Mouse (Mus musculus): ENCODE measurements around the gene Stmn1.

The Stmn1 gene

DNA sequence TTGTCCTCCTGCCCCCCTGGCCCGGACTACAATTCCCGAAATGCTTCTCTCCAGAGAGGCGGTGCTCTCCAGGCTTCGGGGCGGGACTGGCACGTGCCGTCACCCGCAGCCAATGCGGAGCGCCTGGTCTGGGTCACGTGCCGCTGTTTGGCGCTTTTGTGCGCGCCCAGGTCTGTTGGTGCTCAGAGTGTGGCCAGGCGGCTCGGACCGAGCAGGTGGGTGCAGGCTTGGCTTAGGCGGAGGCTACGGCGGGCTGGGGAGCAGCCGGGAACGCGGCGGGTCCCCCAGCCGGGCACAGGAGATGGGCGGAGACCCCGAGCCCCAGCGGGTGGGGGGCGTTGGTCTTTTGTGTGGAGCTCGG is at the start of gene Stmn1:
Gene Stmn1 (plus strand): TSS at position 106 of the 361 bp plus-strand sequence.
- DNase-seq, result peak; percentile 90 to 91

DNA sequence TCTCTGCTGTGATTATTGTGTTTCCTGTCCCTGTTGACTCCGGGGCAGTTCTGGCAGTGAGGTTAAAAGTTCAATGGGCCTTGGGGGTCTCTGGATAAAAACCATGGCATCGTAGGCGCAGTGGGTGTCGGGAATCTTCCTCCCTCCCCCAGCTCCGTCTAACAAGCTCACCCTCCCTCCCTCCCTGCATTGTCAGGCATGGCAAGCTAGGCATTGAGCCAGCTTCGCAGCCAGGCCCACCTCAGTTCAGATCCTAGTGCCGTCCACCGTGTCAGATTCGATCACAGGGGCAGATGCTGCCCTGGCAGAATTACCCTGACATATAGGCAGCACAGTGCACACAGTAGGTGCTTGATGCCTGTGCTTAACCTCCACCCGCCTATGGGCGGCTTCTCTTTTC is 46.1 kb upstream of the Stmn1 start:
- no peak for DNase-seq

DNA sequence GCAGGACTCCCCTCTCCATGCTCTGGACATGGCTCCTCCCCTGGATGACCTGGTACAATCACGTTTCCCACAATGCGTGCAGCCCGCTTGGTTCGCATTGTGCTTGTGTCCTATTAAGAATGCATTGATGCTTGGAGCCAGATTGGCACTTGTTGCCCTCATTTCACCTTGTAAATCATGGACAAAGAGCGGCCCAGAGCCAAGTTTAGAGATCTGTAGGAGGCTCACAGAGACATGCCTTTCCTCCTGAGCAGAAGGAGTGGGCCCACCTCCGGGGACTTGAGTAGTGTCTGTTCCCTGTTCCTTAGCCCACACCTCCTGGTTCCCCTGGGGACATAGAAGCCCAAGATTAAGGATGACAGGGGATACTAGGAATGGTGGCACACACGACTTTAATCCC is 44.2 kb upstream of the Stmn1 start:
- no peak for DNase-seq

DNA sequence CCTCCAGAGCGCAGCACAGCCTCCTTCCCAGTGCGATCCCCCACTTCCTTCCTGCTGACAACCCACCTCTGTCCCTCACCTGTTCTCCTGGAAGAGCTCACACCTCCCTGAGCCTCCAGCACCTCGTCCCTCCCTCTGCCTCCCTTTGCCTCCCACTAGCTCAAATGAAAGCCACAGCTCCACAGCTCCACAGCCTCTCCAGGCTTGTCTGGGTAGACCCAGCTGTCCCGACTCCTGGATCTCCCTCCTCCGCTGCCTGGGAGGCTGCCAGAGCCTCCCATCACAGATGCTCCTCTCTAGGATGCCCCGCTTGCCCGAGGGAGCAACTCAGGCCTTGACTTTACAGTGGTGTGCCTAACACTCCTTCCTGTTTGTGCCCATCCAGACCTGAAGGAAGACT is 43.0 kb upstream of the Stmn1 start:
- DNase-seq, result no peak

DNA sequence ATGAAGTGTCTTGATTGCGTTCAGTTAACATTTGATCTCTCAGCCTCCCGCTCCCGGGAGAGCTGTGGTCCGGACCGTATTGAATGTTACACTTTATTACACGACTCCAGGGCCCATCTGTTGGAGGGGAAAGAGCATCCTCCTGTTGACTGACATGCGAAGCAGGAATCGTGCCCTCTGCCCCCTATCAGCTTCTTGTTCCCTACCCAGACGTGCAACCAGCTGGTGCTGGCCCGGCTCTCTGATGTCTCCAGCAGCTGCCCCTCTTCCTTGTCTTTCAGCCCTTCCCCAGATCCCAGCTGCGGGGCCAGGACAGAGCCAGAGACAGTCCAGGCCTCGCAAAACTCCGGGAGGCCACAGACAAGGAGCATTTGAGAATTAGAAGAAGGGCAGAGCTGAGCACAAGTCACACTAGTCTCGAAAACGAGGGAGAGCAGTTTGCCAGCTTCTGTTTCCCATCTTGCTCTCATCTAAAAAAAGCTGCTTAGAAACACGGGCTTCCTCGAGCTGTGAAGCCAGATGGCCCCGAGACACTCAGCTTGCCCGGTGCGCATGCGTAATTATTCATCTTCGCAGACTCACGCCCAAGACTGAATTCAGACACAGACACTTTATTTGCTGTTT is 37.6 kb upstream of the Stmn1 start:
- DNase-seq, result no peak

DNA sequence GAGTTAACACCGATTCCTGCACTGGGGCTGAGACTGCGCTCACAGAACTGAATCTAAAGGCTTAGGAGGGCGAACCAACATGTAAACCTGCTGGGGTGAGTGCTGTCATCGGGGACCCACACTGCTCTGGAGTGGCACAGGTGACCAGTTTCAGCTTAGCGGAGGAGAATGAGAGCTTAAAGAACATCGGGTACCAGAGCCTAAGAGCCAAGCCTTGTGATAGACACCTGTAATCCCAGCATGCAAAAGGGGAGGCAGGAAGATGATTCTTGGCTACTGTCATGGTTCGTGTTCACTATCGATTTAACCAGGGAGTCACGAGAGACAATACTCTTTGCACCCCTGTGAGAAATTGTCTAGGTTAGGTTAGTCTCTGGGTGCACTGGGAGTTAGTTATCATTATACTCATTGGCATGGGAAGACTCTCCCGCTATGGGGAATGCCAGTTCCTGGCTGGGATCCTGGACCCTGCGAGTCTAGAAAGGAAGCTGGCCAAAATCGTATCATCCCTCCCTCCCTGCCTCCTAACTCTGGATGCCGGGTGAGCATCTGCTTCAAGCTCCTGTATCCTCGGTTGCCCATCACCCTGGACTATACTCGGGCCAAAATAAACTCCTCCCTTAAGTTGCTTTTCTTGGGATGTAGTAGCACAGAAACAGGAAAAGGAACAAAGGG is 35.3 kb upstream of the Stmn1 start:
- no peak for DNase-seq

DNA sequence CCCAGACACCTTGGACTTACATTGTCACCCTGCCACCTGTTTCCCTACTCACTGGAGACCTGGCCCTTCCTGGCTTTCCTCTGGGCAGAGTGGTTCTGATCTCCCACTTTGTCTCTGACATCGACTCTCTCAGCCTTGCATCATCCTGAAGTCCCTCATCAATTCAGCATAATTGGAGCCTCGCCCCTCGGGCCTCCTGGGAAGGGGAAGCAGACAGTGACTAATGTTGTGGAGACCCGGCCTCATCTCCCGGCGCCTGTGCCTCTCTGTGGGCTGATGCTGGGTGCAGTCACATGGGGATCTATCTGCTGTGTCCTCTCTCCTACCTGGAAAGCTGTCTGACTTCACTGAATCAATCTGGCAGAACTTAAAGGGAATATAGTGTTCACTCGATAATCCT is 31.9 kb upstream of the Stmn1 start:
- no peak for DNase-seq

DNA sequence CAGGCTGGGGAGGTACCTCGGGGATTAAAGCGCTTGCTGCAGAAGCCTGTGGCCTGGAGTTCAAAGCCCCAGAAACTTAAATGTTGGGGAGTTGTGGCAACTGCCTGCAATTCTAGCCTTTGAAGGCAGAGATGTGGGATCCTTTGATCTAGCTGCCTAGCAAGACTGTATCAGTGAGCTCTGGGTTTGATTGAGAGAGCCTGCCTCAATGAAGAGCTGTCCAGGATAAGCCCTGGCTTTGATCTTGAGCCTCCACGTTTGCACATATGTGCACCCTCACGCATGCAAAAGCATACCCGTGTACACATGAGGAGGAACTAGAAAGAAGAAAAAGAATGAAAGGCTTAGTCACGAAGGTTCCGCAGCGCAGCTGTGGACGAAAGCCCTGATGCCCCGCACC is 31.5 kb upstream of the Stmn1 start:
- no peak for DNase-seq

DNA sequence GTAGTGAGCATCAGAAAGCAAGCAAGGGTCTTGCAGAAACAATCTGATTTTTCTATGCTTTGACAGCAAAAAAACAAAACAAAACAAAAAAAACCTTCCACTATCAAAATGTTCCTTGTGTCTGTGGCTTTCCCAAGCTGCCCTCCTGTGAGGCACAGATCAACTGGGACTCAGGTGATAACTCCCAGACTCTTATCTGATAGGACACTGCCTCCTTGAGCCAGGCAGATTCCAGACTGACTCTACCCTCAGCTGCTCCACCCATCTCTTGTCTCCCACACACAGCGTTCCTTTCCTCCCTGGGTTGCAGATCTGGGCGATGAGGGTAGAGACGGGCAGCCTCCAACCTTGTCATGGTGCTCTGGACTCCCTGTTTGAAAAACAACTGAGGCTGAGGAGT is 29.0 kb upstream of the Stmn1 start:
- DNase-seq, result no peak

DNA sequence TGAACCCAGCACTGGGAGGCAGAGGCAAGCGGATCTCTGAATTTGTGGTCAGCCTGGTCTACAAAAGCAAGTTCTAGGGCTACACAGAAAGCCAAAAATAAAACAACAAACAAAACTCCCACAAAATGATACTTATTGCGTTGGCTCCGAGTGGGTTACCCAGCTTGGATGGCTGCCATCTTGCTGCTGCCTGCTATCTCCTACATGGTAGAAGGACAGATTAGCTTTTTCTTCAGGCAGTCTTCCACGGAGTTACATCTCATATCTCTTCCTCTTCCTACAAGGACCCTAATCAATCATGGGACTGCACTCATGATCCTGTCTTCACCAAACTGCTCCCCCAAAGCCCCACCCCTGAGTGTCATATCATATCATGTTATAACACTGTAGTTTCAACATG is 28.2 kb upstream of the Stmn1 start:
- DNase-seq, result no peak

DNA sequence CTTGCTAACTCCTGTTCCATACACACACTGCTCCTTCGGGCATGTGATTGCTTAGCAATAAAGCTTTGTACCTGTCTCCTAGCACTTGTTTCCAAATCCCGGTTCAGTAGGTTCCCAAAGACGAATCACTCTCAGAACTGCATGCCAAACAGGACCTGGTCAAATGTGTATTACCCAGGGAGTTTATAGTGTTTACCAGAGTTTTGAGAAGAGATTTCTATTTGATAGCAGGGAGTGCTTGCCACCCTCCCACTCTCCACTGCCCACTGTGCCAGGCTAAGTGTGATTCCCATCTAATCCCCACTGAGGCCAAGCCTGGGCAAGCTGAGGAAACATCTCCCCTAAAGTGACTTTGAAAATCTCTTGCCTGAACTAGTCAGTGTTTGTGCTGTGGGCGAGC is 25.9 kb upstream of the Stmn1 start:
- DNase-seq, result no peak

DNA sequence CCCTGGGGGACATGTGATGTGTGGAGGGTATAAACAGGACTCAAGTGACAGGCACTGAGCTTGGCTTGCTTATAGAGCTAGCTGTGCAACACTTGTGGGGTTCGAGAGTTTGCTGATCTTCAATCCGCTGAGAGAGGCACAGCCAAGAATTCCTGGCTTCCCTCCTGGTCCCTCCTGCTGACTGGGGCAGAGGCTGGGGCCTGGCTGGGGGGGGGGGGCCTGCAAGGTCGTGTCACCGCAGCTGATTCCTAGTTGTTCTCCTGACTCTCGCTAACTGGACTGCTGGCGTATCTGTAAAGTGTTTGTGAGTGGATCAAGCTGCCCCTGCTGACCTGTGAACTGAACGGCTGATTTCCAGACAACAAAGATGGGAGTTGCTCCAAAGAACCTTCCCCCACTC is 24.5 kb upstream of the Stmn1 start:
- DNase-seq, result no peak

DNA sequence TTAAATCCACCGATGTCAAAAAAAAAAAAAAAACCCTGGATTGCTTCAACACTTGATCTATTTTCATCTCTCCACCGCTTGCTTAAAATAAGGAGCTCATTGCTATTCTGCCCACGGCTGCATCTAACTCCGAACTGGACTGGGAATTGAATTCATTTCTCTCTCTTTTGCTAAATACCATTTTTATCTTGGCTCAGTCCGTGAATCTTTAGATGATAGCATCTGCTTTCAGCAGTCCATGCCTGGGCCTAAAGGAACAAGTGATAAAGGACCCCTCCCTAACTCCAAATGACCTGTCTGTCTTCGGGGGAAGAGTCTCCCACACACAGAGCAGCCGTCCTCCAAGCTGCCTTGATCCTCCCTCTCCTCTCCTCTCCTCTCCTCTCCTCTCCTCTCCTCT is 23.2 kb upstream of the Stmn1 start:
- no peak for DNase-seq

DNA sequence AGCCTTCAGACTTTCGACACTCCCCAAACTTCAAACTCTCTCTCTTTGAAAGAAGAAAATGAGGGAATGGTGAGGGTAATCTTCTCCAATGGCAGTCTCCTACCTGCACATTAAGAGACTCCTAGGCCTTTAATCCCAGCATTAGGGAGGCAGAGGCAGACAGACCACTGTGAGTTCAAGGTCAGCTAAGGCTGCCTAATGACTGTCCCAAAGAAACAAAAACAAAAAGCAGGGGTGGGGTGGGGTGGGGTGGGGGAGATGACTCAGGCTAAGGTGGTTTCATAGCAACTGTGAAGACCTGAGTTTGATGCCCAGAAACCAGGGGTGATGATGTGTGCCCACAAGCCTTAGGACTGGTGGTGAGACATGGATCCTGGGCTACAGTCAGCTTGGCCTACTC is 22.6 kb upstream of the Stmn1 start:
- DNase-seq, result no peak

DNA sequence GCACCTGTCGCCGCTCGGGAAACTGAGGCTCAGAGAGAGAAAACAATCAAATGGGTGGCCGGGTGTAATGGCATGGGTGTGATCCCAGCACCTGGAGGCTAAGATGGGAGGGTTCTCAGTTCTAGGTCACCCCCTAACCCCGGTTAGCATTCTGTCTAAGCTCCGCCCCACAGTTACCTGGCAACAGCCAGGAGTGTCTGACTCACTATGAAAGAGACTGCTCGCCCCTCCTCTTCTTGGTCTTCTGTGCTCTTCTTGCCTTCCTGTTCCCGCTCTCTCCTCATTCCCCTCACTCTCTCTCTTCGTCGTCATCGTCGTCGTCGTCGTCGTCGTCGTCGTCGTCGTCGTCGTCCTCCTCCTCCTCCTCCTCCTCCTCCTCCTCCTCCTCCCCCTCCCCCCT is 20.2 kb upstream of the Stmn1 start:
- DNase-seq, result no peak

DNA sequence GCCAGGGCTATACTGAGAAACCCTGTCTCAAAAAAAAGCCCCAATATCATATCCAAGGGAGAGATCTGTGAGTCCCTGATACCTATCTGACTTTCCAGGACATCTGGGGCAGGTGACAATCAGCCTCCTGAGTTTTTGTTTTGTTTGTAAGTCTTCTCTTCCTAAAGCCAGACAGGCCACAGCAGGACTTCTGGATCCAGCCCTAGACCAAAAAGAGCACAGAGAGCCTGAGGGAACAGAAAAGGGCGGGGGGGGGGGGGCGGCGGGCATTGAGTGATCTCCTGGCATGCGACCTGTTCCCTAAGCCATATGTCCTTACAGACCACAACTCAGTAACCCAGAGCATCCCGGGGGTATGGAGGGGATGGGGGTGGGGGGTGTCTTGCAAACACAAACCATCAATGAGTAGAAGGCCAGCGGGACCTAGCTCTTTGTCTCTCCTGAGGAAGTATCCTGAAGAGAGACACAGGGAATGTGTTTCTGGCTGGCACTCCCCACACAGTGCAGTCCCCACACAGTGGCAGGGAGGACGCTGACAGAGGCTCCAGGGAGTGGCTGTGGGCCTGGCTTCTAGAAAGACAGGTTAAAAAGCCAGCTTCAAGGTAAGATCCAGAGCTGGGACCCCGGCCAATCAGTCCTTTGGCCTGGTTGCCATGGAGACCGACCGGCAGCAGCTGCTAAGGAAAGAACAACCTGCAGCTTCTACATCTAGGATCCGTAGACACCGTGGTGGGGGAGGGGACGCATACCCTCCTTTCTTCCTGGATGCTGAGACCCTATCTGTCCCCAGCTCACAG is 18.3 kb upstream of the Stmn1 start:
- no peak for DNase-seq

DNA sequence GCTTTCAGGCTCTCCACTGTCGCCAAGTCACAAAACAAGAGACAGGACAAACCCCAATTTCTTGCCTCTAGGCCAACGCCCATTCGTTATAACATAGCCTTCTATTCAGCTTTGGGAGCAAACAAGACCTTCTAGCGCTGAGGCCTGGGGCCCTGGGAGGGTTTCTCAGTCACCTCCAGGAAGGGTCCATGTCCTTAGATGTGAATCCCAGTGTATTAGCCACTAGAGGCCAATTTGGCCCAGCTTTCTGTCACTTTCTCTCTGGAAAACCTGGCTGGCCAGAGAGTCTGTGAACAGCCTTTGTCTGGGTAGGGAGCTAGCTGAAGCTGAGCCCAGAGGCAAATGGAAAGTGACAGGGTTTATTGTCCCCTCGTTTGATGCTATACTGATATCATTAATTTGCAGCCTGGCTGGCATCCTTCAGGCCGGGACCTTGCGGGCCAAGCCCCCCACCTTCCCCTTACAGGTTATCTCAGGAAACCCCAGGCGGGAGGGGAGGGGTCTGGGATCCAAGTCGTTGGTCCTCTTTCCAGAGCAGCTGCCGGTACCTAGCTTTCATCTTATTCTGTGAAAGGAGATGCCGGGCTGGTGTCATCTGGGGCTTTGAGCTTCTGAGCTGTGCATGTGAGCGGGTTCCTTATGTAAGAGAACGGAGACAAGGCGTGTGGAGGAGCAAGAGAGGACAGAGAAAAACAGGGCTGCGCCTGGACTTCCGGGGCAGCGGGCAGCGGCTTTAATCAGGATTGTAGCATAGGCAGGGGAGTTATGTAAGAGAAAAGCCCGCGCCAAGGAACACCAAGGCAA is 17.5 kb upstream of the Stmn1 start:
- no peak for DNase-seq

DNA sequence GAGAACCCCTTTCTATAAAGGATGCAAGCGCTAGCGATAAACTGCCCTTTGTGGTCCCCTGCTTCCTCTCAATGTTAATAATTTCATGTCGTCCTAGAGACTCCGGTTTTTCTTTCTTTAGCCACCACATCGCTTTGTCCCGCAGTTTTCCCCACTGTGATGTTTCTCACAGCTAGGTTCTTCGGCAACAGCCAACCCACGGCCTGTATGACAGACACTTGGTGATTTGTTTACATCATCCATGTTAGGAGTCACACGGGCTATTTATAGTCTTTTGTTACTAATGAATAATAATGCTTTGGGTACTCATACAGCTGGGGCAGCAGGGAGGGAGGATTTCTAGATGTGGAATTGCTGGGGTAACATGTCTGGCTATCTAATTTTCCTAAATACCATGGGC is 16.6 kb upstream of the Stmn1 start:
- DNase-seq, result no peak

DNA sequence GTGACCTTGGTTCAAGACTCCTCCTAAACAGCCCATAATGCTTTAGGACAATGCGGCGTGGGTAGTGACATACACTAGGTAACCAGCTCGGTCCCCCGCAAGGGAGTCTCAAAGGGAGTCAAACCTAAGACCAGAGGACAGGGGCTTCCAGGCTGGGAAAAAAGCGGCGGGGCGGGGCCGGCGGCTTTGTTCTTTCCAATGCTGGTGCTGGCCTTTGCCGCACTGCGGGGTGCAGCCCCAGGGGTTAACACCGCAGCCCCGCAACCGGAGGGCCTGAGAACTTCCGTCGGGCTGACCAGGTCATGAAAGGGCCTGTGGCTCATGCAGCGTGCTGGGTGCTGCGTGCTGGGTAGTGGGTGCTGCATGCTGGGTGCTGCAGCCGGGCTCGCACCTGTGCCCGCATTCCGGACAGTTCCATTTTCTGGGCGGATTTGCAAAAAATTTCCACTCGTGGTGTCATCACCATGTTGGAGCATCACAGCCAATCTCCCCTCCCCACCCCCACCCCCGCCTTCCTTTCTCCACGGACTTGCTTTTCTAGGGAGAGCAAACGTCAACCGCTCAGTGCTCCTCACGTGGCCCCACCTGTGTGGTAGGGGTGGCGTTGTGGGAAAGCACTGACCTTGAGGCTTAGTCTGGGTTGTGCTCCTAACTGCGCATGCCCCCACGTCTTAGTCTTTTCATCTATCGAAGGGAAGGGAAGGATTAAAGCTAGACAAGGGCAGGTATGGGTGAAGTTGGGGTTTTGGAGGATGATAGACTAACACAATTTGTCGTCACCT is 14.3 kb upstream of the Stmn1 start:
- no peak for DNase-seq

DNA sequence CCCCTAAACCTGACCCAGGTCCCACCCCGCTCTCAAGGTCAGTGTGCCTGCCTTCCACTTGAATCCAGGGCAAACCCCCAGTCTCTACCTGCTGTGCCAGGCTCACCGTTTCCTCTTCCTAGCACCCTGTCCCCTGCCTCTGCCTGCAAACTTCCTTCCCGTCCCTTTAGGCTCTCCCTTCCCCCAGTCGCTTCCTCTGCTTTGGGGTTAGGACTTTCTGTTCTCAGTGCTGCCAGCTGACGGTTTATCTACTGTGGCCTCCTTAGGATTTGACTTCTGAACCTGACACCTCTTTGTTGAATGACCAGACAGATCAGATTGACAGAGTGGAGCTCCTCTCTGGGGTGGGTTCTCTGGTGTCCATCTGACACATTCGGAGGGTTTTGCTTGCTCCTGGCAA is 12.8 kb upstream of the Stmn1 start:
- DNase-seq, result no peak

DNA sequence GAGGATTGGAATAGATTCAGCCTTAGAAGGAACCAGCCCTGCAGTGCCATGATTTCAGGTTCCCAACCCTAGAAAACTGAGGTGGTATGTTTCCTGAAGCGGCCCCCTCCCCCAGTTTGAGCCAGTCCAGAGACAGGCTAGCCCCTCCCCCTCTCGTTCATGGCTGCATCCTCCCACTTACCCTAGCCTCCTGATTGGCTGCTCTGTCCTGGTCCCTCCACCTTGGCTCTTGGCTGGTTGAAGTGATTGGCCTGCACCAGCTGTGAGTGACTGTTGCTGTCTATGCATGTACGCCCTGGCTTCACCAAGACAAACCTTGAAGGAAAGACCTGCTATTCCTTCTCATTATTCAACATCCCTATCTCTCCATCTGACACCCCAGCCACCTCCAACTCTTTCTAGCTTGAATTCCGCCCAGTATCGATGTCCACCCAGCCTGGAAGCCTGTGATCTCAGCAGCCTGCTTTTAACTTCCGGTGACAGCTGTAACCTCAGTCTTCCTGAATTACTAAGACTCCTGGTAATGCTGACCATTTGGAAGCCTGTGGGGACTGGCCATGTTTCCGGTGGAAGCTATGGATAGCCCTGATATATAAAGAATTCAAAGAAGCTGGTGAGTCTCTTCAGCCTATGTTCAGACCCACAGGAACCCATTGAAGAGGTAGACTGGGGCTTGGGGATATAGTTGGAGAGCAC is 10.8 kb upstream of the Stmn1 start:
- no peak for DNase-seq

DNA sequence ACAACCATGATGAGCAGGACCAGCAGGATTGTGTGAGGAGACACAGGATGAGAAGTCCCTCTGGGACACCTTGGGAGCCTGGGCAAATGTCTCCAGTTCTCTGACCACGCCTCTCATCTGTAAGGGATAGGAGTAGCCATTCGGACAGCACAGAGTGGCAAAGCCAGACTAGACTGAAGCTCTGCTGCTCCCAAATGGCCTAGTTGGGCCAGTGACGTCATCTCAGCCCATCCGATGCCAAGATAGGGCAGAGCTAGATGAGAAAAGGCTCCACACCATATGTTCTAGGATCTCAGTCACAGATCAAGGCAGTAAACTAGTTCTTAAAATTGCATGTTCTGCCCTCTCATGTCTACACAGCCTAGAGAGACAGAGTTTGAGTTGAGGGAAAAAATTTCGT is 9.3 kb upstream of the Stmn1 start:
- no peak for DNase-seq
